Mouse (Mus musculus) cerebellum, adult 9-10 months (tissue): Measurements from ENCODE around the gene Itpr3.
A peak's percentile ranks its signal among the peaks of the same experiment; 100 is the strongest.

Experiments
- DNase-seq: peaks from one replicate; pipeline ENCODE4 v3.0.0; 2022

Gene Itpr3

GRCm38 (mm10) chr17:27121781-27122180 is 64.7 kb downstream of the Itpr3 start:
- DNase-seq = no peak

GRCm38 (mm10) chr17:27122701-27123100 is 65.6 kb downstream of the Itpr3 start:
- peak; percentile 59 for DNase-seq

GRCm38 (mm10) chr17:27123103-27123502 is 66.0 kb downstream of the Itpr3 start:
- DNase-seq = no peak

- DNase-seq = peak; percentile 39
Observed at GRCm38 (mm10) chr17:27123813-27124375, 66.8 kb downstream of the Itpr3 start.

GRCm38 (mm10) chr17:27125185-27125584 is 68.1 kb downstream of the Itpr3 start:
- peak; percentile 87 for DNase-seq

- DNase-seq = peak; percentile 41
Observed at GRCm38 (mm10) chr17:27125669-27126202, 68.6 kb downstream of the Itpr3 start.

- DNase-seq = no peak
Observed at GRCm38 (mm10) chr17:27126974-27127373, 69.9 kb downstream of the Itpr3 start.

- no peak for DNase-seq
Observed at GRCm38 (mm10) chr17:27128189-27128588, 71.1 kb downstream of the Itpr3 start.

- DNase-seq = peak; percentile 51
Observed at GRCm38 (mm10) chr17:27129291-27129690, 72.2 kb downstream of the Itpr3 start.

GRCm38 (mm10) chr17:27129819-27130218 is 72.7 kb downstream of the Itpr3 start:
- DNase-seq = no peak

GRCm38 (mm10) chr17:27130246-27130645 is 73.1 kb downstream of the Itpr3 start:
- DNase-seq = no peak

GRCm38 (mm10) chr17:27131240-27131665 is 74.1 kb downstream of the Itpr3 start:
- no peak for DNase-seq

GRCm38 (mm10) chr17:27132238-27132637 is 75.1 kb downstream of the Itpr3 start:
- no peak for DNase-seq

GRCm38 (mm10) chr17:27133551-27134141 is 76.5 kb downstream of the Itpr3 start, which contains the start of gene Uqcc2:
Gene Uqcc2, minus strand, starts transcription at chr17:27133916.
- peak; percentile 98 for DNase-seq

GRCm38 (mm10) chr17:27134187-27134586 is 77.1 kb downstream of the Itpr3 start:
- no peak for DNase-seq

GRCm38 (mm10) chr17:27134715-27135114 is 77.6 kb downstream of the Itpr3 start:
- DNase-seq = peak; percentile 45

- DNase-seq = no peak
Observed at GRCm38 (mm10) chr17:27138396-27138795, 81.3 kb downstream of the Itpr3 start.

GRCm38 (mm10) chr17:27139304-27139703 is 82.2 kb downstream of the Itpr3 start:
- no peak for DNase-seq

- no peak for DNase-seq
Observed at GRCm38 (mm10) chr17:27140262-27140661, 83.2 kb downstream of the Itpr3 start.

- no peak for DNase-seq
Observed at GRCm38 (mm10) chr17:27141971-27142450, 84.9 kb downstream of the Itpr3 start.

GRCm38 (mm10) chr17:27144152-27144551 is 87.0 kb downstream of the Itpr3 start:
- DNase-seq = no peak

GRCm38 (mm10) chr17:27146323-27146923 is 89.3 kb downstream of the Itpr3 start:
- no peak for DNase-seq

- DNase-seq = no peak
Observed at GRCm38 (mm10) chr17:27150871-27151270, 93.8 kb downstream of the Itpr3 start.

GRCm38 (mm10) chr17:27151411-27151810 is 94.3 kb downstream of the Itpr3 start:
- DNase-seq = no peak
